Mouse (Mus musculus) c-Kit-negative CD71-positive TER-119-positive erythroid progenitor cells, embryonic 14.5 days (primary cell): Measurements from ENCODE around the gene Trmt2a.

ENCODE experiments used
- DNase-seq: peaks from one replicate; pipeline ENCODE4 v3.0.0-alpha.2; 2013; ENCODE audit warnings: low read depth, low spot score

Gene Trmt2a

DNA sequence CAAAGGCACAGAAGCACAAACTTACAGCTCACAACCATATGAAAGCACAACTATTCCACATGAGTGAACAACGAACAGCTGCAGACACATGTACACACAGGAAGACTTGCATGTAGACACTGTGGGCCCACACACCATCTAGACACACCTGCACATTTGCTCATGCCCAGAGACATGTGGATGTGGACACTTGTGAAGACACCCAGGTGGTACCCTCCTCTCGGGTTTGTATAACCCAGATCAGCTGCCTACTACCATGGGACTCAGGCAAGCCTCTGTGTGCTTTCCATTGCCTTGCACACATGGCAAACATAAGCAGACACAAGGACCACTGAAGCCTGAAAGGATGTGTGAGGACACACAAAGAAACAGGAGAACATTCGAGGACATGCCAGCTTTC, 17.4 kb upstream of the Trmt2a start:
- no peak for DNase-seq

DNA sequence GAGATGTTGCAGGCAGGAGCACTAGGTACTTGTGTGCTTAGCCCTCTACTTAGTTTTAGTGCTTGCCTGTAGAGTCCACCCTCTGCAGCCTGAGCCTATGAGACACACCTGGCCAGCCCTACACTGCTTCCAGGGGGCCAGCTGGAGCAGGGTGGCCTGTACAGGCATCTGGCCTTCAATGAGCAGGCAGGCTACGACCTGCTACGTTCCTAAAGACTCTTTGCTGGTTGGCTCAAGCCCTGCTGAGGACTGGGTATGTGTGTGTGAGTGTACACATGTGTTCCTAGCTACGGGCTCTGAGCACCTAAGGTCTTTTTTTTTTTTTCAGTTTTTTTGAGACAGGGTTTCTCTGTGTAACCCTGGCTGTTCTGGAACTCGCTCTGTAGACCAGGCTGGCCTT, 17.0 kb upstream of the Trmt2a start:
- no peak for DNase-seq

DNA sequence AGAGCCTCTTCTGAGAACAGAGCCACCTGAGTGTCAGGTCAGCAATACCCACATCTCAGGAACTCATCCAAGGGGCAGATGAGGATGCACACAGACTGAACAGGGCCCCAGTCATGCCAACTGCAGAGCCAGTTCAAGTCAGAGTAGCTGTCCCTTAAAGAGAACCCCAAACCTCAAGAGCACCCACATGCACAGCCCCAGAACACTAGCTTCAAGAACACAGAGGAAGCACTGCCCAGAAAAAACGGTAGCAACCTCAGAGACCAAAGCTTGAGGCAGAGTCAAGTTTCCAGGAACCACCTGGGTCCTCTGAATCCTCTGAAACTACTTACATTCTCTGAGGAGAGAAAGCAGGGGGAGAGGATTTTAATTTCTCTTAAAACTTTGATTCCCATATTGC, 15.0 kb upstream of the Trmt2a start:
- no peak for DNase-seq

DNA sequence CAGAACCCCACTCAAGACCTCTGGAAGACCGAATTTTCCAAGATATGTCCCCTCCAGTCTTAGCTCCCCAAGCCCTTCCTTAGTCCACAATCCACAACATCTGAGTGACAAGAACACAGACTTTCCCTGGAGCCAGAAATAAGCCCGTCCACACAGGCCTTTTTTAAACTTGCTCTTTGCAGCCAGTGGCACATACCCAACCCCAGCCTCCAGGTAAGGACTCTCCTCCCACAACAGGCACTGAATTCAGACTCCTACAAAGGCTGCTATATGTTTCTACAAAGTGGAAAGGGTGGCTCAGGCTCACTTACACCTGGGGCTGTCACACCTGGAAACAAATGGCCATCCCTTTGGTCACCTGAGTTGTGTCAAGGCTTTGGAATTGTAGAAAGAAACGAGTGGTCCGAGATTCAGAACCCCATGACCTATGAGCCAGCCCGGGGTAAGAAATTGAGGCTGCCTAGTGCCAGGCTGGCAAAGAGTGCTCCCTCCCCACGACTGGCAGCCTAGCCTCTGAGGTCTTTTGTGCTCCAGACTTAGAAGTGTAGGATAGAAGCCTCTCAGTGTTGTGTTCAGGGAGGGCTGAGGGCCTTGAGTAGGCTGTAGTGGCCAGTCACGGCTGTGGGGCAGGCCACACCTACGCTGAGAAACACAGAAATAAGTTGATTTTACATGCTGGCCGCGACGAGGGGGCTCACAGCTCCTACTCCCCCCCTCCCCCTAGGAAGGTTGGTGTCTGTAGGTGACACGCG, 14.4 kb upstream of the Trmt2a start:
- DNase-seq = no peak

DNA sequence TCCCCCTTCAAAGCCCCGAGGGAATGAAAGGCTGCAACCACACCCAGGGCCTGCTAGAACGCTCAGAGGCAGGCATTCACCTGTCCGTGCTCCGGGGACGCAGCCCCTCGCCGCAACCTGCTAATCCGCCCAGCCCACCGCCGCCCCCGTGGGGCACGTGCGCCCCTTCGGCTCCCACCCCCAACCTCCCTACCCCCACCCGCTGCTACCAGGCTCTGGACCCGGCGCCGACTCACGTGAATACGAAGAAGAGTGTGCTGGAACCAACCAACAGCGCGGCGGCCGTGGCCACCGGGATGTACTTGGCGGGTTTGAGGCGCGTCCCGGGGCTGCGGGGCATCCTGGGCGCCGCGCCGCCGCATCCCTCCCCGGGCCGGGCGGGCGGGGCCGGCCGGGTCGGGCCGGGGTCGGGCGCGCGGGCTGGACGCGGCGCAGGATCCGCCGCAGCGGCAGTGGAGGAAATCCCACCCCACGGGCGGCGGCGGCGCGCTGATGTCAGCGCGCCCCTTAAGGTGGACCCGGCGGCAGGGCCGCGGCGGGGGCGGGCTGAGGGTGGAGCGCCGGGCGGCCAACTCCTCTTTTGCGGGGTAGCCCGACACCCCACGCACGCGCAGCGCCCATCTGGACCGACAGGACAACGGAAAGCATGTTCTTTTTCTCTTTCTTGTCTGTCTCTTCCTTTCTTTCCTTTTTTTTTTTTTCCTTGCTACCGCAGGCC, 13.6 kb upstream of the Trmt2a start, which contains the start of gene Zdhhc8:
Gene Zdhhc8 (minus strand): TSS at position 466 of the 718 bp plus-strand sequence.
- DNase-seq = no peak

DNA sequence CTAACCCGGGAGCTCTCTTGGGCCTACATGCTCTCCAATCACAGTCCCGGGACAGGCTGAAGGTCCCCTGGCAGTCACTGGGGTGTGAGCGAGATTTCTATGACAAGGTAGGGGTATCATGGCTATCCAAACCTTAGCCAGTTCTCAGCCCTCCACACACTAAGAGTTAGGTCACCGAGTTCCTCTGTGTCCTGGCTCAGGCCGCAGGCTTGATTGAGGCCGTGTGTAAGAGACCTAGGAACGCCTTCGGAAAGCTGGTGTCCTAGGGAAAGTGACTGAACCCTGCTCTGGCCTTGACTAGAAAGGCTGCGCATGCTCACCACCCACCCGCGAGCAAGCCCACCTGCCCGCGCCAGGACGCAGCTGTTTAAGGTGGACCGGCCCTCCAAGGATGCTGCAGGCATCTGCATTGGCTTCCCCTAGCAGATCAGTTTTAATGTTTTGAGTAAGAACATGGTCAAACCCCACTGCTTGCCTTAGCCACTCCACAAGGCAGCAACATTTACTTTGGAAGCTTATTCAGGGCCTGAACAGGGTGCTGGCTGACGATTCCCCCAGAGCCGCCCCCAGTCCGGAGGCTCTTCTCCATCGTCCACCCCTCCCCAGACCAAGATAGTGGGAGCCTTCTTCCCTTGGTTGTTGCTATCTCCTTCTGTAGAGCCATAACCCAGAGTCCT, 13.0 kb upstream of the Trmt2a start:
- DNase-seq = no peak

DNA sequence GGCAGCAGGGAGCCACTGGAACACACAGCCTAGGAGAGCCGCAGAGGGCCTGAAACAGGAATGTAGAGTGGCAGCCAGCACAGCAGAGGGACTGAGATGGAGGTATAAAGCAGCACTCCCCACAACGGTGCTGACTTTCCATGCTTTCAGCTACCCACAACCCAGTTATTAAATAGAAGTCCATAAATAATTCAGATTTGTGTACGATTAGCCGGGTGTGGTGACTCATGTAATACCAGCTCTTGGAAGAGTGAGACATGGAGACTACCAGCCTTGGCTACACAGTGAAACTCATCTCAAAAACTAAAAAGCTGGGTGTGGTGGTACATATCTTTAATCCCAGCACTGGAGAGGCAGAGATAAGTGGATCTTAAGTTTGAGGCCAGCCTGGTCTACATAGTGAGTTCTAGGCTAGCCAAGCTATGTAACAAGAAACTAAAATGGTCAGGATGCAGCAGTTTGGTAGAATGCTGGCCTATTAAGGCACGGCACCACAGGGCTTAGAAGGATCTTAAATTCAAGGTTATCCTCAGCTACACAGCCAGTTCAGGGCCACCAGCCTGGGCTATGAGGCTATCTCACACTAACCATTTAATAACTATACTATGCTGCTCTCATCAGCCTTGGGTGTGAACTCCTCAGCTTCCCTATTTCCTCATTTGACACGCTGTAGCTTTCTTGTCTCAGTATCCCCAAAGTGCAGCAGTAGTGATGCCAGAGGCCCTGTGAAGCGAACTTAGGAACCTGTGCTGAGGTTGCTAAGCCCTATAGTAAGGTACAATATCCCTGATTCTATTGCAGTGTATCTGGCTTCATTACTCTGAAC, 11.6 kb upstream of the Trmt2a start:
- DNase-seq = no peak

DNA sequence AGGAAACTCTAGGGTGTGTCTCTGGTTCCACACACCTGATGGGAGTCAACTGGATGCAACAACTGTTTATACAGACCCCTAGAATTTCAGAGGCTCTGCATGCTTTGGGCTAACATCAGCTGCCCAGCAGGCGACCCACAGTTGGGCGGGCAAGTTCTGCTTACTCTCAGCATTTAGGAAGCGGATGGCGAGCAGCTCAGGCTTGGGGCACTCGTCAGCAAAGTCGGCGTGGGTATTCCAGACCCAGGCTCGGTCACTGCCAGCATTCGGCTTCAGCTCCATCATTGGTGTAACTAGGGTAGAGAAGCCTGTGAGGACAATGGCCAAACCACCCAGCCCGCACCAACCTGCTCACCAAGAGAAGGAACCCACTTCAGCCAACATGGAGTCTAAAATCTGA, 6.9 kb upstream of the Trmt2a start:
- no peak for DNase-seq

DNA sequence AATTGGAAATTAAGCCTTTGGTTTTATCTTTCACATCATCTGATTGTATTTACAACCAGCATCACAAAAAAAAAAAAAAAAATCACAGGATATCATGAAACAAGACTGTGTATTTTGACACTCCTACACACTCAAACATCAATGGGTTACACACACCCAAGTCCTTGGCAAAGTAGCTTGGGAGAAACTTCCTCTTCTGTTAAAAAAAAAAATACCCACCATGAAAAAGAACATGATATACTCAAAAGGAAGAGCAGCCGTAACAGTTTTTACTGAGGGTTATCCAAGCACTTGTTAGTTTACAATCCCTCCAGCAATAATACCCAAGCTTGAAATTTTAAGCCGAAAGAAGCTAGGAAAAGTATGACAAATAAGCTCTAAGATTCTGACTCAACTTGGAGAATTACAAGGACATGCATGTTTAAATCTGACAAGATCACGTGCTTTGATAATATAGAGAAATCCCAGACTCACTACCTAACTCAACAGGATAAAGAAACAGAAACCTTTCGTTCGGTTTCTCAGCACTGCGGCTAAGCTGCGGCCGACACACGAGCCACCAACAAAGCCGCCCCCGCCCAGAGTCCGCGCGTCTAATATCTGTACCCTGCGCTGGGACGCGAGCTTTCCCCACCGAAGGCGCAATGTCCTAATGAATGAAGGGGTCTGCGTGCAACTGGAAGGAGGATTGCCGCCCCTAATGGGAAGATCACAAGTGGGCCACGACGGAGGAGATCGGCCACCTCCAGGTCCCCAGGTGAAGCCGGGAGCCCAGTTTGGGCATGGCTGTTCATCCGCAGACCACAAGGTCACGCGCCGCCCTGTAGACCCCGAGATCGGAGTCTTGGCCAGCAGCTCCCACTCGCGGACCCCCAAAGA, 719 bp upstream of the Trmt2a start:
- peak; percentile 20 for DNase-seq

DNA sequence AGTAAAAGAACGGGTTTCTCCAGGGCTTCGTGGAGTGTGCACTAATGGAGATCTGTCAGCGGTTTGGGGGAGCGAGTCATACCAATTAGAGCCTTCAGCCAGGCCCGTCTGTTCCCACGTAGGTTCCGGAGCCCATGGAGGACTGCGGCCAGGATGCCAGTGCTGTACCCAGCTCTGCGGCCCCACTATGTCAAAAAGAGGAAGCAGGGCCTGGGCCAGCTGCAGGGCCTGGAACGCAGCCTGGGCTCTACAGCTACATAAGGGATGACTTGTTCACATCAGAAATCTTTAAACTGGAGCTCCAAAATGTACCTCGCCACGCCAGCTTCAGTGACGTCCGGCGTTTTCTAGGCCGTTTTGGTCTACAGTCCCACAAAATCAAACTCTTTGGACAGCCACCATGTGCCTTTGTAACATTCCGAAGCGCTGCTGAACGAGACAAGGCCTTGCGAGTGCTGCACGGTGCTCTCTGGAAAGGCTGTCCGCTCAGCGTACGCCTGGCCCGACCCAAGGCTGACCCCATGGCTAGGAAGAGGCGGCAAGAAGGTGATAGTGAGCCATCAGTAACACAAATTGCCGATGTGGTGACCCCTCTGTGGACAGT, 987 bp downstream of the Trmt2a start:
- DNase-seq = peak; percentile 28

DNA sequence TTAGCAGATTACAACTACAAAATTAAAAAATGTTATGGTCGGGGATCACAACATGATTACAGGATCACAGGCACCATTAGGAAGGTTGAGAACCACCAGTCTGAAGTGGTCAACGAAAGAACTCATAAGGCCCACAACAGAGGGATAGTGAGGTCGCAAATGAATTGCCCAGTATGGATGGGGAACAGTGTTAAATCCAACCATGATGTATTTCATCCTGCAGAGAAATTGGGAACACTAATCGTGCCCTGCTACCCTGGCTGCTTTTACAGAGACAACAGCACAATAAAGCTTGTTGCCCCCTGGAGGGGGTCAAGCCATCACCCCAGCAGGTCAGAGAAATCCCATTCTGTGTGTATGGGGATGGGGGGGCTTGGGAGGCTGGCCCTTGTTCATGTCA, 1.8 kb downstream of the Trmt2a start:
- no peak for DNase-seq

DNA sequence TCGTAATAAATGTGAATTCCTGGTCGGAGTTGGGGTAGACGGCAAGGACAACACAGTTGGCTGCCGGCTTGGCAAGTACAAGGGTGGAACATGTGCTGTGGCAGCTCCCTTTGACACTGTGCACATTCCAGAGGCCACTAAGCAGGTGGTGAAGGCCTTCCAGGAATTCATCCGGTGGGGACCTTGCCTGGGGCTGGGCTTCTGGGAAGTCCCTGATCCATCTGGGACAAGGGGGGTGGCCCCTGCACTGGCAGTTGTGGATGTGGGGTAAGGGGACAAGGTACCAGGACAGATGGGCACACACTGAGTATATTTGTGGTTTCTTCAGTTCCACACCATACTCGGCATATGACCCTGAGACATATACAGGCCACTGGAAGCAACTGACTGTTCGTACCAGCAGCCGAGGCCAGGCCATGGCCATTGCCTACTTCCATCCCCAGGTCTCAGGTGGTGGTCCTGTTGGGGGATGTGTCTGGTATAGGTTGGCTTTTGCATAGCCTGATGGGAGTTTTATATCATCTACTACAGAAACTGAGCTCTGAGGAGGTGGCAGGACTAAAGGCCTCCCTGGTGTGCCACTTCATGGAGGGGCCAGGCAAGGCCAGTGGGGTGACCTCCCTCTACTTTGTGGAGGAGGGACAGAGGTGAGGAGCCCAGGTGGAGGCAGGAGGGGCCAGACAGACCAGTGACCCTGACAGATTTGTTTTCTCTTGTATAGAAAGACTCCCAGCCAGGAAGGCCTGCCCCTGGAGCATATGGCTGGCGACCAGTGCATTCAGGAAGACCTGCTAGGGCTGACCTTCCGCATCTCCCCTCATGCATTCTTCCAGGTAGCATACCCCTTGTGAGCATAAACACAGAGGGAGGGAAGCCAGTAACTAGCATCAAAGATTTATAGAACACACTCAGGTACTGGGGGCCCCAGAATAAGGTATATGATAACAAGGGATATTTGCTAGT, 2.6 kb downstream of the Trmt2a start:
- no peak for DNase-seq

DNA sequence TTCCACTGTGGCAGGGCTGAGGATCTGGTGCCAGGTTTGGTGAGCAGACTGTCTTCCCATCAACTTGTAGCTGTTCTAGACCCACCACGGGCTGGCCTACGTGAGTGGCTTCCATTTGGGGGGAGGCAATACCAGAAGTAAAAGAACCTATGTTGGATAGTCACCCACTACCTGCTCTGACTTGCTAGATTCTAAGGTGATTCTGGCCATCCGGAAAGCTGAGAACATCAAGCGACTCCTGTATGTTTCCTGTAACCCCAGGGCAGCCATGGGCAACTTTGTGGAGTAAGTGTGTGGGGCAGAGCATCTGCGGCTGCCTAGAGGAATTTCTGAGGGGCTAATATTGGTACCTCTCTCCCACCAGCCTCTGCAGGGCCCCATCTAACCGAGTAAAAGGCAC, 4.3 kb downstream of the Trmt2a start:
- no peak for DNase-seq

DNA sequence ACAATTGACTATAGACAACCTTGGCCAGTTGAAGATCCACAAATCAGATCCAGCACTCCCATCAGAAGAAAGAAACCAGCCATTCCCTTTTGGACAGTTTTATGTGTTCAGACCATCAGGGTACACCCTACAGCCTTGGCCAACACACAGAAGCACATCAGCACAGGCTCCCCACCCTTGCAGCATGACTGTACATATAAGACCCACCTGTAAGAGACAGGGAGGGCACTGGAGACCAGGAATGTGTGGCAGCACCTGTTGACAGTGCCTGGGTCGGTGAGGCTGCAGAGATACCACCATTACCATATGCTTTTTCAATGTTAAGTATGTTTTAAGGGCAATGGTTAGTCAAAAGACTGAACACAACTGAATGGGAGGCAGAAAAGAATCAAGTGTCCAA, 5.4 kb downstream of the Trmt2a start:
- no peak for DNase-seq

DNA sequence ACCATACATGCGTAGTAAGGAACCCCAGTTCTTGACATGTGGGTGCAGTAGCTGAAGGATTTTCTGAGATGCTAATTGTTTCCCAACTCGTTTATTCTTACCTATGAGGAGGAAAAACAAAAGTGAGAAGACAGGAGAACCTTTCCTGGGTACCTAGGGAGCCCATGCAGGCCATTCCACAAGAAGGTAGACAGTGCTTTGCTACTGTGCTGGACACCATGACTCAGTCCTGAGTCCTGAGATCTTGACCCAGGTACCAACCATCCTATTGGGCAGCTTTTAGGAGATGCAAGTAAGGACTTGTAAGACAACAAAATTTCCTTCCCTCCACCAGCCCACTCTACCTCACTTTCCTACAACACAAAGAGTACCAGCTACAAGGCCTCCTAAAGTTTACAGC, 9.7 kb downstream of the Trmt2a start, which contains the start of gene Gm49776:
Gene Gm49776 (minus strand): TSS at position 101 of the 400 bp plus-strand sequence.
- DNase-seq = no peak

DNA sequence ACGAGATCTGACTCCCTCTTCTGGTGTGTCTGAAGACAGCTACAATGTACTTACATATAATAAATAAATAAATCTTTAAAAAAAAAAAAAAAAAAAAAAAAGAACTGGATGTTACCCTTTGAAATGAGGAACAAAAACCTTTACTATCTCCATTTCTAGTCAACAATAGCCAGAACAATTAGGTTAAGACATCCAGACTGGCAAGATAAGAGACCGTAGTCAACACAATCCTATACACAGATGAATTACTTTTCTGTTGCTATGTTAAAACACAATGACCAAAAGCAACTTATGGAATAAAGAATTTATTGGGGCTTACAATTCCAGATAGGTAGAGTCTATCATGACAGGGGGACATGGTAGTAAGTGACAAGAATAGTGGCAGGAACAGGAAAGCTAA, 16.5 kb downstream of the Trmt2a start:
- no peak for DNase-seq

DNA sequence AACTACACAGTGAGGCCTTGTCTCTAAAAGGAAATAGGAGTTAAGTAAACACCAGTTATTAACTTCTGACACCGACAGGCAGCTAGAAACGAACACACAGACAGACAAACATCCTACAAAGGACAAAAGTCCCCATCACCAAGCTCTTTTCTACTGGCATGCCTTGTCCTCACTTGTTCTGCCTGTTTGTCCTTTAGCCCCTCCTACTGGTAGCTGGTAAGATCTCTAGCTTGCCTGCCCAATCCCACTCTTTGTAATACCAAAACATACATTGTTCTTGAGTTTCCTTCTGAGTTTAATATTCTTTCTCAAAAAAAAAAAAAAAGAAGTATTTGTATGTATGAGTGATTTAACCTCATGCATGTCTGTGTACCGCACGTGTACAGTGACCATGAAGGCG, 19.7 kb downstream of the Trmt2a start:
- DNase-seq = no peak

DNA sequence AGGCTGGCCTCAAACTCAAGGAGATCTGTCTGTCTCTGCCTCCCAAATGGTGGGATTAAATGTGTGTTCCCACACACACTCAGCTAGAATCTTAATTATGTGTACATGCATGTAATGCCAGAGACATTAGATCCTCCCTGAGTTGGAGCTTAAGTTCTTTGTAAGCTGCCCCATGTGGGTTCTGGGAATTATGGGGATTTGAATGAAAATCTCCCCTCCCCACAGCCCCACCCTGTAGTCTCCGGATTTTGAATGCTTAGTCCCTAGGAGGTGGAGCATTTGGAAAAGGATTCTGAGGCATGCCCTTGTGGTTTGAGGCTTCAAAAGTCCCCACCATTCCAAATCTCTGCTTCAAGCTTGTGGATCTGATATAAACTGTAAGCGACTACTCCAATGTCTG, 26.7 kb downstream of the Trmt2a start:
- no peak for DNase-seq

DNA sequence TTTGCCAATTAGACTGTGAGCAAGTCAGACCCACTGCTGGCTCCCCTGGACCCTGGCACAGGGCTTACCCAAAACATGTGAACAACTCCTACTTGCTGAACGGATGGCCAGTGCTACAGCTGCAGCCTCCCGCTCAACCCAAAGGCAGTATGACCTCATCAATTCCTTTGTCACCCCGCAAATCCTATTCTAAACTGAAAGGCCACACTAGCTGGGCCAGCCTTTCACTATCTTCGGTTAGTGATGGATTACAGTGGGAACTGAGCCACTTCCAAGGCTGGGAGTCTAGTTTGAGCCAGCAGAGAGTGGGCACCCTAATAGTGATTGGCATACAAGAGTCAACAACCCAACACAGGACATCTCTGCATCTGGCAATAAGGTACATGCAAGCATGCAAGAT, 39.7 kb downstream of the Trmt2a start:
- DNase-seq = peak; percentile 22
